Mouse (Mus musculus): Measurements from ENCODE around the gene Actl7a. TPM values are rescaled to one million over a fixed set of nuclear protein-coding genes. Genes with fewer than 3 reads are reported as not detected.

Gene Actl7a
- polyA plus RNA-seq, 1 experiment from 2014 or later, result not detected

DNA sequence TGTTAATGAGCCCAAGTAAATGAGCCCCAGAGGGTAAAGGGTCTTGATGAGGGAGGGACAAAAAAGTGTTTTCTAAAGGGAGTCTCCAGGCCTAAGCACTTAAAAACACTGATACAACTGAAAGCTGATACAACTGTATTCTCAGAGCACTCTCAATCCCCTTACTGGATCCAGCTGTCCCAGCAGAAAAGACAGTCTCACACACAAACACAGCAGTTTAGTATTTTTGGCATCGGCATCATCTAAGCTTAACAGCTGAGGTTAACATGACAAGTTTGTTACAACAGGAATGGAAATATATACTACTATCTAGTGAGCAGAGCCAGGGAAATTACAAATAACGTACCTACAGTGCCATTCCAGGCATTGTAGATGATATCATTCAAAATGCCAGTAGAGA is 3.1 kb downstream of the Actl7a start:
- Histone ChIP-seq H3K27me3 (ENCODE audit: insufficient read depth, low read length) (no peaks in the 10 kb centered on the region), H3K9me3 (ENCODE audit: low read length) (no peaks in the 10 kb centered on the region), H3K4me3 (ENCODE audit: low read depth, low read length) (no peak overlapping the region), H3K9ac (replicated peaks) (no peak overlapping the region), H3K27ac (ENCODE audit: low read depth) (no peak overlapping the region), H3K4me2 (ENCODE audit: low read depth, low read length) (no peak overlapping the region), H3K36me3 (replicated peaks; ENCODE audit: insufficient read depth, low read length) (peaks cover 23% of the 10 kb centered on the region), H3K4me1 (ENCODE audit: insufficient read depth) (no peaks in the 10 kb centered on the region)
- TF ChIP-seq EP300 (IDR thresholded peaks at IDR 0.05; ENCODE audit: low read depth) (no peak), CTCF (IDR thresholded peaks at IDR 0.05; ENCODE audit: low read depth) (no peak)
- ATAC-seq (no peak), DNase-seq (no peak)
- 88% methylated on average over 2 of the region's 2 CpGs for WGBS (ENCODE audit: insufficient replicate concordance)

DNA sequence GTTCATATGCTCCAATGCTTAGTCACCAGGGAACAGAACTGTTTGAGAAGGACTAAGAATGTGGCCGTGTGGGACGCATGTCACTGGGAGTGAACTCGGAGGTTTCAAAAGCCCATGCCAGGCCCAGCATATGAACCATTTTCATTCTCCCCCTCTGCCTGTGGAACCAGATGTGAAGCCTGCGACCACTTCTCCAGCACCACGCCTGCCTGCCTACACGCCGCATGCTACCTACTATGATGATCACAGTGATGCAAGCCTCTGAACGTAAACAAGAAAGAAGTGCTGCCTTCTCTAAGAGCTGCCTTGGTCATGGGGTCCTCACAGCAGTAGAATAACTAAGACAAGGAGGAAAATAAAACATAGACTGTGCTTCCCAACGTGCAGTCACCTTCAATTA is 4.2 kb downstream of the Actl7a start:
- peaks cover 31% of the 10 kb centered on the region for H3K36me3 ChIP-seq (replicated peaks; ENCODE audit: insufficient read depth, low read length)
- WGBS (ENCODE audit: insufficient replicate concordance), result 88% methylated on average over 9 of the region's 9 CpGs
- H3K9ac ChIP-seq (replicated peaks), result no peak overlapping the region
- H3K4me2 ChIP-seq (ENCODE audit: low read depth, low read length), result no peak overlapping the region
- no peaks in the 10 kb centered on the region for H3K9me3 ChIP-seq (ENCODE audit: low read length)
- no peaks in the 10 kb centered on the region for H3K27me3 ChIP-seq (ENCODE audit: insufficient read depth, low read length)
- no peak for TF ChIP-seq EP300 (IDR thresholded peaks at IDR 0.05; ENCODE audit: low read depth)
- TF ChIP-seq CTCF (IDR thresholded peaks at IDR 0.05; ENCODE audit: low read depth), result no peak
- H3K4me1 ChIP-seq (ENCODE audit: insufficient read depth), result no peaks in the 10 kb centered on the region
- ATAC-seq (no peak), DNase-seq (no peak)
- H3K4me3 ChIP-seq (ENCODE audit: low read depth, low read length), result no peak overlapping the region
- H3K27ac ChIP-seq (ENCODE audit: low read depth), result no peak overlapping the region

DNA sequence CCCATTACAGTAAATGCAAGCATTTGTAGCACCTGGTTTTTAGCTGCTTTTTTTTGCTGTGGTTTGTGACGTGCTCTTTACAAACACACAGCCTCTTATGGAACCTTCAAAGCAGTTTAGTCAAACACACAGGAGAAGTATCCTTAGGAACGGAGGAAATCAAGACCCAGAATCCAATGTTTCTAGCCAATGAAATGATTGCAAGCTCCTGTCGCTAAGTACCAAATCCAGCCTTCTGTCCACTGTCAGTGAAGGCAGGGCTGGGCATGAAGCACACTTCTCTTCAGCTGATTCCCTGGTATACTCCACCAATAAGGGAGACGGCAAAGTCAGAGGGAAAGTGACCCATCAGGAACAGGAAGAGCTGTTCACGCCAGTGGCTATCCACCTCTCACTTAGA is 12.8 kb downstream of the Actl7a start:
- H3K27ac ChIP-seq (ENCODE audit: low read depth), result no peak overlapping the region
- DNase-seq (no peak), ATAC-seq (no peak)
- WGBS (ENCODE audit: insufficient replicate concordance), result 81% methylated on average over 5 of the region's 5 CpGs
- H3K9ac ChIP-seq (replicated peaks), result no peak overlapping the region
- peaks cover 66% of the 10 kb centered on the region for H3K36me3 ChIP-seq (replicated peaks; ENCODE audit: insufficient read depth, low read length)
- no peaks in the 10 kb centered on the region for H3K4me1 ChIP-seq (ENCODE audit: insufficient read depth)
- 0 out of 2 replicates have a peak overlapping the region, but pooled peaks have one; percentile 3 for H3K4me2 ChIP-seq (ENCODE audit: low read depth, low read length)
- peak overlapping the region; percentile 20; the same call in 1 of the 2 replicates for H3K4me3 ChIP-seq (ENCODE audit: low read depth, low read length)
- H3K9me3 ChIP-seq (ENCODE audit: low read length), result no peaks in the 10 kb centered on the region
- no peaks in the 10 kb centered on the region for H3K27me3 ChIP-seq (ENCODE audit: insufficient read depth, low read length)
- TF ChIP-seq CTCF (IDR thresholded peaks at IDR 0.05; ENCODE audit: low read depth) (no peak), EP300 (IDR thresholded peaks at IDR 0.05; ENCODE audit: low read depth) (no peak)

GRCm38 (mm10) chr4:56756966-56757600 is 13.9 kb downstream of the Actl7a start:
- Histone ChIP-seq H3K9me3 (ENCODE audit: low read length) (no peaks in the 10 kb centered on the region), H3K27me3 (ENCODE audit: insufficient read depth, low read length) (no peaks in the 10 kb centered on the region), H3K4me3 (ENCODE audit: low read depth, low read length) (peak overlapping the region; percentile 20; the same call in 1 of the 2 replicates), H3K9ac (replicated peaks) (no peak overlapping the region), H3K4me1 (ENCODE audit: insufficient read depth) (no peaks in the 10 kb centered on the region), H3K4me2 (ENCODE audit: low read depth, low read length) (peak overlapping the region; percentile 19; the same call in 1 of the 2 replicates), H3K27ac (ENCODE audit: low read depth) (peak overlapping the region; percentile 67), H3K36me3 (replicated peaks; ENCODE audit: insufficient read depth, low read length) (peaks cover 65% of the 10 kb centered on the region)
- ATAC-seq (peak; percentile 84), DNase-seq (peak; percentile 57)
- 67% methylated on average over 10 of the region's 10 CpGs for WGBS (ENCODE audit: insufficient replicate concordance)
- TF ChIP-seq CTCF (IDR thresholded peaks at IDR 0.05; ENCODE audit: low read depth) (no peak), EP300 (IDR thresholded peaks at IDR 0.05; ENCODE audit: low read depth) (no peak)

GRCm38 (mm10) chr4:56757693-56758092 is 14.5 kb downstream of the Actl7a start:
- Histone ChIP-seq H3K4me1 (ENCODE audit: insufficient read depth) (no peaks in the 10 kb centered on the region), H3K4me2 (ENCODE audit: low read depth, low read length) (no peak overlapping the region), H3K27ac (ENCODE audit: low read depth) (no peak overlapping the region), H3K9ac (replicated peaks) (no peak overlapping the region), H3K36me3 (replicated peaks; ENCODE audit: insufficient read depth, low read length) (peaks cover 70% of the 10 kb centered on the region), H3K4me3 (ENCODE audit: low read depth, low read length) (no peak overlapping the region), H3K27me3 (ENCODE audit: insufficient read depth, low read length) (no peaks in the 10 kb centered on the region), H3K9me3 (ENCODE audit: low read length) (no peaks in the 10 kb centered on the region)
- no peak for DNase-seq
- peak; percentile 57; the same call in 1 of the 2 replicates for ATAC-seq
- WGBS (ENCODE audit: insufficient replicate concordance), result 78% methylated on average over 1 of the region's 1 CpGs
- TF ChIP-seq CTCF (IDR thresholded peaks at IDR 0.05; ENCODE audit: low read depth) (no peak), EP300 (IDR thresholded peaks at IDR 0.05; ENCODE audit: low read depth) (no peak)

- no peak for TF ChIP-seq CTCF (IDR thresholded peaks at IDR 0.05; ENCODE audit: low read depth)
- TF ChIP-seq EP300 (IDR thresholded peaks at IDR 0.05; ENCODE audit: low read depth), result no peak
- no peaks in the 10 kb centered on the region for H3K9me3 ChIP-seq (ENCODE audit: low read length)
- H3K9ac ChIP-seq (replicated peaks), result no peak overlapping the region
- no peaks in the 10 kb centered on the region for H3K27me3 ChIP-seq (ENCODE audit: insufficient read depth, low read length)
- H3K4me3 ChIP-seq (ENCODE audit: low read depth, low read length), result no peak overlapping the region
- DNase-seq (no peak), ATAC-seq (no peak)
- H3K4me1 ChIP-seq (ENCODE audit: insufficient read depth), result no peaks in the 10 kb centered on the region
- WGBS (ENCODE audit: insufficient replicate concordance), result 33% methylated on average over 4 of the region's 5 CpGs
- peaks cover 58% of the 10 kb centered on the region for H3K36me3 ChIP-seq (replicated peaks; ENCODE audit: insufficient read depth, low read length)
- no peak overlapping the region for H3K4me2 ChIP-seq (ENCODE audit: low read depth, low read length)
- H3K27ac ChIP-seq (ENCODE audit: low read depth), result no peak overlapping the region
These were observed 24.7 kb downstream of the Actl7a start for GRCm38 (mm10) chr4:56767861-56768284.

Data from liver, postnatal 0 days (tissue).